ENCODE assay signal across 9 mouse cellular contexts in genomic region chr1:186223417-186223816, GRCm38 (mm10).
DNase-seq lines count a peak whose midpoint lies in the region; ATAC-seq lines count a peak whose summit lies in the region.
"Had no signal": no experiment of that assay in that cellular context is flagged by ENCODE, and none has a peak within 500 bp of the region (broad histone marks: within the 10 kb centered on the region; RNA-seq: fewer than 3 reads in every experiment).

No protein-coding gene starts in this region.

- H3K4me1 ChIP-seq in heart, embryonic 10.5 days: peaks cover 14% of the 10 kb centered on the region
- no peaks in the 10 kb centered on the region for H3K4me1 ChIP-seq in midbrain, embryonic 11.5 days (ENCODE audit: control insufficient read depth, insufficient read depth, low read length)
- H3K4me1 ChIP-seq in midbrain, embryonic 14.5 days (ENCODE audit: control insufficient read depth, insufficient read depth, low read length): no peaks in the 10 kb centered on the region
- peaks cover 13% of the 10 kb centered on the region for H3K4me1 ChIP-seq in limb, embryonic 10.5 days

- H3K4me2 ChIP-seq in midbrain, embryonic 11.5 days: no peak overlapping the region
- H3K4me2 ChIP-seq in midbrain, embryonic 14.5 days (ENCODE audit: low read length): no peak overlapping the region

- no peaks in the 10 kb centered on the region for H3K9me3 ChIP-seq in heart, embryonic 10.5 days
- H3K9me3 ChIP-seq in midbrain, embryonic 11.5 days (ENCODE audit: control insufficient read depth, low read length): no peaks in the 10 kb centered on the region
- no peaks in the 10 kb centered on the region for H3K9me3 ChIP-seq in midbrain, embryonic 14.5 days (ENCODE audit: control insufficient read depth, low read length)
- H3K9me3 ChIP-seq in limb, embryonic 10.5 days (replicated peaks): no peaks in the 10 kb centered on the region

- H3K27me3 ChIP-seq in heart, embryonic 10.5 days (ENCODE audit: insufficient read depth, poor library complexity, severe bottlenecking): no peaks in the 10 kb centered on the region
- no peaks in the 10 kb centered on the region for H3K27me3 ChIP-seq in midbrain, embryonic 11.5 days (ENCODE audit: control insufficient read depth, insufficient read depth, low read length)
- H3K27me3 ChIP-seq in midbrain, embryonic 14.5 days (ENCODE audit: control insufficient read depth, insufficient read depth, low read length): no peaks in the 10 kb centered on the region
- no peaks in the 10 kb centered on the region for H3K27me3 ChIP-seq in limb, embryonic 10.5 days (ENCODE audit: low read depth, poor library complexity, severe bottlenecking)

- no peak for ATAC-seq in midbrain, embryonic 11.5 days (ENCODE audit: low FRiP score)
- no peak for ATAC-seq in midbrain, embryonic 14.5 days (ENCODE audit: low FRiP score, low TSS enrichment)
- no peak for ATAC-seq in megakaryocyte progenitor cell, adult 5-6 weeks (replicated peaks; ENCODE audit: poor library complexity)
- no peak for ATAC-seq in activated CD4-positive, CD25-positive, alpha-beta regulatory T cell, adult 4 months

- no peak for DNase-seq in heart, embryonic 10.5 days (ENCODE audit: low spot score)
- no peak for DNase-seq in heart, postnatal 36 days
- DNase-seq in midbrain, embryonic 11.5 days (ENCODE audit: low spot score, missing footprints): peak; percentile 84
- DNase-seq in midbrain, embryonic 14.5 days: no peak
- DNase-seq in limb, embryonic 10.5 days (ENCODE audit: low spot score): no peak
- no peak for DNase-seq in gastrocnemius, postnatal 36 days
- DNase-seq: kidney, adult 11 months had no signal

- H3K4me3 ChIP-seq in heart, embryonic 10.5 days: no peak overlapping the region; the same call in 1 of the 2 replicates
- no peak overlapping the region for H3K4me3 ChIP-seq in midbrain, embryonic 11.5 days (ENCODE audit: low read depth, low read length)
- H3K4me3 ChIP-seq in midbrain, embryonic 14.5 days (replicated peaks; ENCODE audit: low read depth, low read length): no peak overlapping the region
- H3K4me3 ChIP-seq in limb, embryonic 10.5 days: no peak overlapping the region

- intact Hi-C loops in heart, postnatal 36 days (cut with DNase I): no loop called here
- intact Hi-C loops in gastrocnemius, postnatal 36 days (cut with DNase I): no loop called here

- 25% methylated on average over 7 of the region's 7 CpGs for WGBS in heart, embryonic 10.5 days
- 39% methylated on average over 7 of the region's 7 CpGs for WGBS in midbrain, embryonic 11.5 days
- WGBS in midbrain, embryonic 14.5 days: 30% methylated on average over 7 of the region's 7 CpGs
- 50% methylated on average over 7 of the region's 7 CpGs for WGBS in limb, embryonic 10.5 days

- H3K27ac ChIP-seq in heart, embryonic 10.5 days: peak overlapping the region; percentile 67
- H3K27ac ChIP-seq in midbrain, embryonic 11.5 days (ENCODE audit: low read depth, low read length): no peak overlapping the region
- no peak overlapping the region for H3K27ac ChIP-seq in midbrain, embryonic 14.5 days (replicated peaks; ENCODE audit: low read depth, low read length)
- H3K27ac ChIP-seq in limb, embryonic 10.5 days: peak overlapping the region; percentile 70

- no peak overlapping the region for H3K9ac ChIP-seq in midbrain, embryonic 11.5 days (ENCODE audit: low read length)
- no peak overlapping the region for H3K9ac ChIP-seq in midbrain, embryonic 14.5 days (replicated peaks; ENCODE audit: low read length)

- no peaks in the 10 kb centered on the region for H3K36me3 ChIP-seq in heart, embryonic 10.5 days
- no peaks in the 10 kb centered on the region for H3K36me3 ChIP-seq in midbrain, embryonic 11.5 days (ENCODE audit: control insufficient read depth, insufficient read depth, low read length)
- no peaks in the 10 kb centered on the region for H3K36me3 ChIP-seq in midbrain, embryonic 14.5 days (ENCODE audit: control insufficient read depth, insufficient read depth, low read length)
- H3K36me3 ChIP-seq in limb, embryonic 10.5 days: no peaks in the 10 kb centered on the region

Comparison
In these comparisons a context has a peak if more than half of its experiments do, and no peak if none do; other contexts are left out.
1. H3K27ac ChIP-seq: peak in heart, embryonic 10.5 days (single experiment) and limb, embryonic 10.5 days (single experiment); none in midbrain, embryonic 11.5 days (single experiment) and midbrain, embryonic 14.5 days (single experiment).